Mouse (Mus musculus) right cerebral cortex, postnatal 25 days (tissue): ENCODE measurements around the gene Lsamp.
A peak's percentile ranks its signal among the peaks of the same experiment; 100 is the strongest.

ENCODE experiments used
- DNase-seq: peaks from one replicate; pipeline ENCODE4 v3.0.0; 2022

Gene Lsamp

GRCm38 (mm10) chr16:41826899-41827604, 1842.9 kb downstream of the Lsamp start:
- no peak for DNase-seq

- DNase-seq = no peak
These were observed 1843.4 kb downstream of the Lsamp start for GRCm38 (mm10) chr16:41827605-41827948.

- no peak for DNase-seq
These were observed 1850.5 kb downstream of the Lsamp start for GRCm38 (mm10) chr16:41834637-41835036.

- DNase-seq = no peak
These were observed 1851.6 kb downstream of the Lsamp start for GRCm38 (mm10) chr16:41835745-41836144.

- DNase-seq = no peak
These were observed 1855.7 kb downstream of the Lsamp start for GRCm38 (mm10) chr16:41839751-41840404.

- DNase-seq = no peak
These were observed 1862.7 kb downstream of the Lsamp start for GRCm38 (mm10) chr16:41846903-41847302.

GRCm38 (mm10) chr16:41871917-41872593, 1887.9 kb downstream of the Lsamp start:
- no peak for DNase-seq

- DNase-seq = no peak
These were observed 1904.5 kb downstream of the Lsamp start for GRCm38 (mm10) chr16:41888546-41889165.

GRCm38 (mm10) chr16:41900783-41901182, 1916.6 kb downstream of the Lsamp start:
- DNase-seq = peak; percentile 32

- no peak for DNase-seq
These were observed 1919.5 kb downstream of the Lsamp start for GRCm38 (mm10) chr16:41903654-41904053.

- DNase-seq = no peak
These were observed 1928.5 kb downstream of the Lsamp start for GRCm38 (mm10) chr16:41912584-41913193.

- no peak for DNase-seq
These were observed 1929.2 kb downstream of the Lsamp start for GRCm38 (mm10) chr16:41913346-41913745.

GRCm38 (mm10) chr16:41916342-41916741, 1932.2 kb downstream of the Lsamp start:
- no peak for DNase-seq

- DNase-seq = no peak
These were observed 1933.1 kb downstream of the Lsamp start for GRCm38 (mm10) chr16:41917057-41917821.

- no peak for DNase-seq
These were observed 1945.4 kb downstream of the Lsamp start for GRCm38 (mm10) chr16:41929546-41929945.

GRCm38 (mm10) chr16:41935701-41936100, 1951.5 kb downstream of the Lsamp start:
- peak; percentile 36 for DNase-seq

GRCm38 (mm10) chr16:41936908-41937595, 1952.9 kb downstream of the Lsamp start:
- no peak for DNase-seq

- DNase-seq = no peak
These were observed 1953.4 kb downstream of the Lsamp start for GRCm38 (mm10) chr16:41937596-41937990.

- peak; percentile 58 for DNase-seq
These were observed 1954.1 kb downstream of the Lsamp start for GRCm38 (mm10) chr16:41938258-41938657.

- DNase-seq = no peak
These were observed 1957.6 kb downstream of the Lsamp start for GRCm38 (mm10) chr16:41941591-41942315.

- DNase-seq = no peak
These were observed 1973.7 kb downstream of the Lsamp start for GRCm38 (mm10) chr16:41957811-41958210.
